Mouse (Mus musculus): ENCODE measurements at regions not wholly inside any gene's neighbourhood (a gene's known extent, or its start where the extent isn't known, plus 50 kb on each side); places are given as distances from the start of the nearest gene placed in this dataset.

DNA sequence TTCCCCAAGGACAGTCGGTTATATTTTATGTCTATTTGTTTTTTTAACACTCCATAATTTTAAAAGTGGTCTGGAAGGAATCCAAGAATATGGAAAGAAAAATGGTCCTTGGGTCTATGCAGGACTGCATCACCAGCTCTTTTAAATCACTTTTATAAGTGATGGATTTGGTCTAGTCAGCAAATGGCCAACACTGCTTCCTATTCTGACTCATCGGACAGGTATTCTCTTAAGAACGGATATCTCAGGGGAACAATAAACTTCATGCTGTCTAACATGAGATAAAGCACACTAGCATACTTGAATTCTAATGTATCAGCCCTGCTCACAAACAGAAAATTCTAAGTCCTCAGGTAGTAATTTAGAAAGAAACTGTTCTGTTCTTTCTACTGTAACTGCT, 259.8 kb downstream of the Usp25 start:
- H3K4me1 ChIP-seq (ENCODE audit: control insufficient read depth, insufficient read depth, low read length), result no peaks in the 10 kb centered on the region
- 82% methylated on average over 3 of the region's 3 CpGs for WGBS
- no peak for TF ChIP-seq POLR2A (IDR thresholded peaks at IDR 0.05; ENCODE audit: borderline replicate concordance, insufficient read depth, low read length)
- no peak for TF ChIP-seq CTCF (IDR thresholded peaks at IDR 0.05; ENCODE audit: borderline replicate concordance, insufficient read depth, low read depth, low read length)

DNA sequence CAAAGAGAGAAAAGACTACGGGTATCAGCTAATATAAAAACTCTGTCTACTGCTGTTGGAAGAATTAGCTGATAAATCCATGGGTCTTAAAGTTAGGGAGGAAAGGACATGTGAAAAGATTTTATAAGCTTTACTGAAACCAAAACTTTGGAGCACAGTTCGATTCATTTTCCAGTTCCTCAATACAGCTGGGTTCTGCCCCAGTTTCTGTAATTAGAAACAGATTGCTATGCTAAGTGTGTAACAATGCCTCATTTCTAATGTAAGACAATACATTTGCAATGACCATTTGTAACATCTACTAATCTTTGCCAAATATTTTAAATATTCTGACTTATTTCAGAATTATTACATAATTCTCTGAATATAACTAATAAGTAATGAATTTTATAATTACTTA, 255.4 kb downstream of the Usp25 start:
- H3K27me3 ChIP-seq (ENCODE audit: control insufficient read depth, insufficient read depth, low read length), result no peaks in the 10 kb centered on the region
- 74% methylated on average over 2 of the region's 2 CpGs for WGBS
- no peak overlapping the region for H3K27ac ChIP-seq (ENCODE audit: insufficient read depth, low read length)
- H3K4me3 ChIP-seq (replicated peaks; ENCODE audit: insufficient read depth, low read depth, low read length), result no peak overlapping the region
- no peak for DNase-seq
- no peaks in the 10 kb centered on the region for H3K4me1 ChIP-seq (ENCODE audit: control insufficient read depth, insufficient read depth, low read length)
- no peak for TF ChIP-seq CTCF (IDR thresholded peaks at IDR 0.05; ENCODE audit: borderline replicate concordance, insufficient read depth, low read depth, low read length)
- no peak for TF ChIP-seq POLR2A (IDR thresholded peaks at IDR 0.05; ENCODE audit: borderline replicate concordance, insufficient read depth, low read length)

More for the DNA sequence above, 259.8 kb downstream of the Usp25 start:
- no peak for DNase-seq
- Histone ChIP-seq H3K27me3 (ENCODE audit: control insufficient read depth, insufficient read depth, low read length) (no peaks in the 10 kb centered on the region), H3K4me3 (replicated peaks; ENCODE audit: insufficient read depth, low read depth, low read length) (no peak overlapping the region), H3K27ac (ENCODE audit: insufficient read depth, low read length) (no peak overlapping the region)

DNA sequence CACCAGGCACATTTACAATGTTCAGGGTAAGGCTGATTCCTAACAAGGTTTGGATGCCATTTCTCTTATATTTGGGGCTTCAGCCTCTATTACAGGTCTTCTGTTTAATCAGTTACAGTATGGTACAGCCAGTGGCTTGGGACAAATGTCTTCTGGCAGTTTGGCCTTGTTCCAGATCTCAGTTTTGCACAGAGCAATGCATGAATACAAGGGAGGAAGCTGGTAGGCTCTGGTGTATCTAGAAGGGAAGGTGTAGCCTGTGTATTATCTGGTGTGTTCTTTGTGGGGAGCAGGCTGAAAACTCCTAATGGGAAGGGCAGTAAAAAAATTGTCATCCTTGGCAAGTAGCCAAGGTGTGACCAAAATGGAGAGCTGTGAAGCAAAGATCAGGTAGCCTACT, 254.2 kb downstream of the Usp25 start:
- H3K27ac ChIP-seq (ENCODE audit: insufficient read depth, low read length), result no peak overlapping the region

DNA sequence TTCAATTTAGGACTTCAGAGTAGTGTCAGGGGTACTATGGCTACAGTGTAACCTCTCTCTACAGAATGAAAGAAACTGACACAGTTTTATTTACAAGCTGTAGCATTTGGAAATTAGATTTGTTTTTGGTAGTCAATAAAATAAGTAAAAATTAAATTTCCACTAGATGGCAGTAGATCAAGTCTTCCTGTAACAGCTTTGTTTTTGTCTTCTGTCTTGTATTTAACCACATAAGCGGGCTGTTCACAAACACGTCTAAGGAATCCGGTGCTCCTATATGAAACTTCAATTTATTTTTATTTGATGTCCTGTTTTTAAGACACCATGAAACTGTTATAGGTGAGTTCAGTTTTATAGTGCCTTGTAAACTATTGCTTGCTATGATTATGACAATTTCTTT, 238.8 kb downstream of the Usp25 start:
- no peak; the same call in 1 of the 2 replicates for TF ChIP-seq CTCF (IDR thresholded peaks at IDR 0.05; ENCODE audit: borderline replicate concordance, insufficient read depth, low read depth, low read length)
- TF ChIP-seq POLR2A (IDR thresholded peaks at IDR 0.05; ENCODE audit: borderline replicate concordance, insufficient read depth, low read length), result no peak
- Histone ChIP-seq H3K27me3 (ENCODE audit: control insufficient read depth, insufficient read depth, low read length) (no peaks in the 10 kb centered on the region), H3K4me3 (replicated peaks; ENCODE audit: insufficient read depth, low read depth, low read length) (no peak overlapping the region), H3K27ac (ENCODE audit: insufficient read depth, low read length) (no peak overlapping the region), H3K4me1 (ENCODE audit: control insufficient read depth, insufficient read depth, low read length) (no peaks in the 10 kb centered on the region)
- whole genome bisulfite sequencing, result 61% methylated on average over 3 of the region's 3 CpGs
- DNase-seq, result no peak

More for the DNA sequence above, 254.2 kb downstream of the Usp25 start:
- Histone ChIP-seq H3K4me1 (ENCODE audit: control insufficient read depth, insufficient read depth, low read length) (no peaks in the 10 kb centered on the region), H3K4me3 (replicated peaks; ENCODE audit: insufficient read depth, low read depth, low read length) (no peak overlapping the region), H3K27me3 (ENCODE audit: control insufficient read depth, insufficient read depth, low read length) (no peaks in the 10 kb centered on the region)
- TF ChIP-seq CTCF (IDR thresholded peaks at IDR 0.05; ENCODE audit: borderline replicate concordance, insufficient read depth, low read depth, low read length) (no peak), POLR2A (IDR thresholded peaks at IDR 0.05; ENCODE audit: borderline replicate concordance, insufficient read depth, low read length) (no peak)
- DNase-seq, result peak; percentile 43 to 76

DNA sequence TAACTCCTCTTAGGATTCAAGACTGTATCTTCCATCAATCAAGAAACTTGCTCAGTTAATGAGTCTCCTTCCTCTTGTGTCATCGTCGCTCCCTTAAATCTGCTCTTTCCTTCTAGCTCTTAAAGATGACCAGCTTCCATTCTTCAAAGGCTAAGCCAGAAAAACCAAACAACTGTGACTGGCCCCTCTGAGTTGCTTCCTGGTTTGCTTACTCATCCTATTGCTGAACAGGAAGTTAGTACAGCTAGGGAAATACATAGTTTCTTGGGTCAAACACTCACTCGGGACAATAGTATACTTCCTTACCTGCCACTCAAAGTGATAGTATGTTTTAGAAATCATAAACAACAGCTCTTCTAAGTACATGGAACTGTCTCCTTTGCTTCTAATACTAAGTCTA, 237.9 kb downstream of the Usp25 start:
- no peak for TF ChIP-seq CTCF (IDR thresholded peaks at IDR 0.05; ENCODE audit: borderline replicate concordance, insufficient read depth, low read depth, low read length)
- TF ChIP-seq POLR2A (IDR thresholded peaks at IDR 0.05; ENCODE audit: borderline replicate concordance, insufficient read depth, low read length), result no peak
- DNase-seq, result no peak
- Histone ChIP-seq H3K4me3 (replicated peaks; ENCODE audit: insufficient read depth, low read depth, low read length) (no peak overlapping the region), H3K4me1 (ENCODE audit: control insufficient read depth, insufficient read depth, low read length) (no peaks in the 10 kb centered on the region), H3K27me3 (ENCODE audit: control insufficient read depth, insufficient read depth, low read length) (no peaks in the 10 kb centered on the region), H3K27ac (ENCODE audit: insufficient read depth, low read length) (no peak overlapping the region)
- 72% methylated on average over 3 of the region's 3 CpGs for WGBS

DNA sequence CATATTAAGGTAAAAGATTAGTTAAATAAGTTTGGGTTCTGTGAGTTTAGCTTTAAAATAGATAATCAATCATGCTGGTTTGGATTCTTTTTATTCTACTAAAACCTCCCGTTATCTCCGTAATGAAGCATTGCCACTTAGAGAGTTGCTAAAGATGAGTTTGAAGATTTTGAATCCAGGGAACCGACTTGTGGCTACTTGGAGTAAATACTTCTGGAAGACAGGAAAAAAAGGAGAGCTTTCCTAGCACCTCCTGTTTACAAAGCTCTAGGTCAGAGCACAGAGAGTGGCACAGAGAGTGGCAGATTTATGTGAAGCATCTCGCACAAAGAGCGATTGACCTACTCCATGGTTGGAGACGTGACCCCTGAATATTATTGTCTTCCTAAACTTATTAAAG, 227.4 kb downstream of the Usp25 start:
- Histone ChIP-seq H3K4me1 (ENCODE audit: control insufficient read depth, insufficient read depth, low read length) (no peaks in the 10 kb centered on the region; the same call in 1 of the 2 replicates), H3K27me3 (ENCODE audit: control insufficient read depth, insufficient read depth, low read length) (no peaks in the 10 kb centered on the region), H3K27ac (ENCODE audit: insufficient read depth, low read length) (no peak overlapping the region), H3K4me3 (replicated peaks; ENCODE audit: insufficient read depth, low read depth, low read length) (no peak overlapping the region)
- no peak for TF ChIP-seq CTCF (IDR thresholded peaks at IDR 0.05; ENCODE audit: borderline replicate concordance, insufficient read depth, low read depth, low read length)
- TF ChIP-seq POLR2A (IDR thresholded peaks at IDR 0.05; ENCODE audit: borderline replicate concordance, insufficient read depth, low read length), result no peak
- no peak for DNase-seq
- 84% methylated on average over 6 of the region's 6 CpGs for WGBS

DNA sequence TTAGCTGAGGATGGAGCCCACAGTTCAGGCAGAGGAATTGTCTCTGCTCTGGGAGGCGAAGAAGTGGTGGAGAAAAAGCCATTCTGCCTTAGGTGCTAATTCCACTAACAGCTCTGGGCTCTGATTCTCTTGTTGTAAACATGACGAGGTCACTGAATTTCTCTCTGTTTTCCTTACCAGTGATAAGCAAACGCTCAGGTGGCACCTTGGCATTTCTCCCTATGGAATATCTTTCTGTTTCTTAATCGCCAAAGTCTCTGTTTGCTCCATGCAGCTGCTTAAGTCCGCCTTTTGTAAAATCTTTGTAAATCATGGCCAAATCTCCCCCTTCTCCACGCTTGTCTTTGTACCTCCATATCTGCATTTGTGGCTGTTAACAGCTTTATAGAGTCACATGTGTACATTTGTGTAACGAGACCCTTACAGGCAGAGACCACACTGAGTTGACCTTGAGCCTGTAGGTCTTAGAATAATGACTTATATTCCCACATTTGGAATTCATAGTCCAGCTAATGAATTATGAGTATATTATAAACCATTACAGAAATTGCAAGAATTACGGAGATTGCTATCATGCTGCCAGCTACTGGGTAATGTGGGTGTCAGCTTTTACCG, 225.8 kb downstream of the Usp25 start:
- TF ChIP-seq POLR2A (IDR thresholded peaks at IDR 0.05; ENCODE audit: borderline replicate concordance, insufficient read depth, low read length) (no peak), CTCF (IDR thresholded peaks at IDR 0.05; ENCODE audit: borderline replicate concordance, insufficient read depth, low read depth, low read length) (no peak)
- Histone ChIP-seq H3K27ac (ENCODE audit: insufficient read depth, low read length) (peak overlapping the region; percentile 52; the same call in 1 of the 2 replicates), H3K27me3 (ENCODE audit: control insufficient read depth, insufficient read depth, low read length) (no peaks in the 10 kb centered on the region), H3K4me1 (ENCODE audit: control insufficient read depth, insufficient read depth, low read length) (no peaks in the 10 kb centered on the region; the same call in 1 of the 2 replicates), H3K4me3 (replicated peaks; ENCODE audit: insufficient read depth, low read depth, low read length) (peak overlapping the region; percentile 8)
- DNase-seq, result peak; percentile 30 to 45
- 58% methylated on average over 9 of the region's 9 CpGs for WGBS

DNA sequence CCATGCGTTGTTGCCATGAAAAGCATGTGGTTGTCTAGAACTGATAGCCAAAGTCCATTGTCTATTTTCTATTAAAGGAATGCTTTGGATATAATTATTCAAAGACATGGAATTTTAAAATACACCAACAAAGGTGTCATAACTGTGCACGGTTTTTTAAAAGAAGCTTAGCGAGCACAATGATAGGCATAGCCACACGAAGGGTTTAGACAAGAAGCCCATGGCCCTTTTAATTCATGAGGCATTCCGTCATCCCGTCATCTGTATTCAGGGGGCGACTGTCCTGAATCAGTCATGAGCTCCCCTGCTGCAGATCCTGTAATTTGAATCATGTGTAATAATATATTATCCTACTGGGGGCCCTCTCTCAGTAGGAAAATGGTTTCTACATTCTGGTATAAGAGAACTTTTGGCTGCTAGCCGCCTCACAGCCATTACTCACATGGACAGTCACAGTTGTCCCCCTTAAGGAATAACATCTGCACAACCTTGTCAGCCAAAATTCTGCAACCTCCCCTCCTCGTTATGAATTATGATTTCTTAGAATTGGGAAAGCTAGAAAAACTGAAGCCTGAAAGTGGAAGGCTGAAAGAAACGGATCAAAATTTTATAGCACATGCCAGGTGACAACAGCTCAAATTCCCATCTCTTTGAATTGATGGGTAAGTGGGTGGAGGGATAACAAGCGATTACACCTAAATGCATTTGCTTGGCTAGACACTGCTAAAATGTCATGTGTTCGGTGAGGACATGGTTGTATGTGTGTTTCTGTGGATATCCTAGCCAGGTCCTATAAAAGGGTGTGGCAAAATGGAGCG, 225.1 kb downstream of the Usp25 start:
- TF ChIP-seq CTCF (IDR thresholded peaks at IDR 0.05; ENCODE audit: borderline replicate concordance, insufficient read depth, low read depth, low read length), result no peak
- no peak for TF ChIP-seq POLR2A (IDR thresholded peaks at IDR 0.05; ENCODE audit: borderline replicate concordance, insufficient read depth, low read length)
- peak; percentile 22 to 26 for DNase-seq
- H3K27me3 ChIP-seq (ENCODE audit: control insufficient read depth, insufficient read depth, low read length), result no peaks in the 10 kb centered on the region
- H3K27ac ChIP-seq (ENCODE audit: insufficient read depth, low read length), result peak overlapping the region; percentile 52; the same call in 1 of the 2 replicates
- peak overlapping the region; percentile 8 for H3K4me3 ChIP-seq (replicated peaks; ENCODE audit: insufficient read depth, low read depth, low read length)
- H3K4me1 ChIP-seq (ENCODE audit: control insufficient read depth, insufficient read depth, low read length), result no peaks in the 10 kb centered on the region; the same call in 1 of the 2 replicates
- WGBS, result 71% methylated on average over 13 of the region's 13 CpGs
